Mouse (Mus musculus) neural tube, embryonic 11.5 days (tissue): ENCODE data around the gene Ric3. TPM values are rescaled to one million over a fixed set of nuclear protein-coding genes. Genes with fewer than 3 reads are reported as not detected.

Experiments used
- polyA plus RNA-seq: library from polyadenylated mRNA; unstranded; fragments of >200 nt; fragmentation: Nextera tagmentation; extraction: Ambion mirVana; gene quantifications from 2 replicates; pipeline ENCODE4 v1.2.1, GENCODE M21; 2014

The Ric3 gene
- polyA plus RNA-seq, 1 experiment from 2014 or later = 18.1 TPM

Other genes with a start within 250 kb of the Ric3 start
- gene Olfr516, start 232.8 kb downstream of the Ric3 start, polyA plus RNA-seq = not detected in 2 replicates
- not detected in 2 replicates for gene Olfr517, start 211.0 kb downstream of the Ric3 start, polyA plus RNA-seq
- gene Olfr518, start 198.3 kb downstream of the Ric3 start, polyA plus RNA-seq = not detected in 2 replicates
- gene Olfr519, start 188.9 kb downstream of the Ric3 start, polyA plus RNA-seq = not detected in 2 replicates
- gene Nlrp10, start 153.2 kb downstream of the Ric3 start, polyA plus RNA-seq = not detected in 2 replicates
- gene Eif3f, start 148.9 kb downstream of the Ric3 start, polyA plus RNA-seq = 92.6 and 95.4 TPM in 2 replicates
- gene Tub, start 133.0 kb downstream of the Ric3 start, polyA plus RNA-seq = 16.9 and 20.0 TPM in 2 replicates
- 23.4 and 25.0 TPM in 2 replicates for gene Lmo1, start 91.9 kb upstream of the Ric3 start, polyA plus RNA-seq